Mouse (Mus musculus): ENCODE data around the gene Bcl2l1. TPM values are rescaled to one million over a fixed set of nuclear protein-coding genes. Genes with fewer than 3 reads are reported as not detected.

The Bcl2l1 gene
- total RNA-seq, 2 experiments from 2014 or later, result 14.4 to 28.6 TPM

Small RNA genes lying within 50 kb of the gene (microRNA-seq; reads per million reads assigned to microRNA genes)
- gene Gm23802, result 0 reads per million in 2 experiments
- 0 reads per million in 2 experiments for gene Mir5622

Other genes starting within 250 kb of the Bcl2l1 start
- not detected for gene Defb45, start 232.3 kb downstream of the Bcl2l1 start, total RNA-seq (2021)
- gene Defb36, start 227.4 kb downstream of the Bcl2l1 start, total RNA-seq (2021), result not detected
- 1 to 10 TPM; 1.3 to 1.4 TPM for gene Defb25, start 208.7 kb downstream of the Bcl2l1 start, total RNA-seq (2021)
- 1 to 10 TPM; 5.2 to 7.3 TPM for gene Rem1, start 204.8 kb downstream of the Bcl2l1 start, total RNA-seq (2021)
- 10 to 100 TPM; 45.8 to 49.1 TPM for gene H13, start 162.3 kb downstream of the Bcl2l1 start, total RNA-seq (2021)
- gene Mcts2, start 144.7 kb downstream of the Bcl2l1 start, total RNA-seq (2021), result 10 to 100 TPM; 11.9 to 13.8 TPM
- gene Id1, start 95.5 kb downstream of the Bcl2l1 start, total RNA-seq (2021), result 10 to 100 TPM; 12.5 to 17.3 TPM
- 1 to 10 TPM; 5.9 to 6.0 TPM for gene Cox4i2, start 77.6 kb downstream of the Bcl2l1 start, total RNA-seq (2021)
- 1 to 10 TPM; 4.1 to 4.7 TPM for gene Tpx2, start 16.2 kb upstream of the Bcl2l1 start, total RNA-seq (2021)
- gene Mylk2, start 79.6 kb upstream of the Bcl2l1 start, total RNA-seq (2021), result 100 to 1,000 TPM; 150 to 230 TPM
- gene Foxs1, start 101.5 kb upstream of the Bcl2l1 start, total RNA-seq (2021), result 1 to 10 TPM; 4.2 to 5.6 TPM
- 1 to 10 TPM in 1 of 2 experiments, under 1 TPM in 1; 0.62 to 3.3 TPM for gene Dusp15, start 120.0 kb upstream of the Bcl2l1 start, total RNA-seq (2021)
- not detected for gene Ttll9, start 130.8 kb upstream of the Bcl2l1 start, total RNA-seq (2021)
- gene Pdrg1, start 183.7 kb upstream of the Bcl2l1 start, total RNA-seq (2021), result 10 to 100 TPM; 56.8 to 65.5 TPM
- gene Xkr7, start 200.1 kb upstream of the Bcl2l1 start, total RNA-seq (2021), result under 1 TPM in 1 of 2 experiments, not detected in 1; 0.37 TPM
- gene Ccm2l, start 234.2 kb upstream of the Bcl2l1 start, total RNA-seq (2021), result 1 to 10 TPM; 5.9 to 9.1 TPM